Mouse (Mus musculus) lung, postnatal 0 days (tissue): ENCODE measurements around the gene Mdh1. TPM values are rescaled to one million over a fixed set of nuclear protein-coding genes. Genes with fewer than 3 reads are reported as not detected.

Source experiments
- ATAC-seq: fragments of 200-750 bp; cut with Nextera tagmentation; 2 replicates; pipeline ENCODE4 v1.8.0; 2017; ENCODE audit warnings: moderate library complexity
- DNase-seq: peaks from one replicate; pipeline ENCODE4 v3.0.0-alpha.2; 2016; ENCODE audit warnings: low spot score
- H3K27ac ChIP-seq: fragments of 300-500 bp; sonication (generic); 2 replicates; pipeline ENCODE4 v1.5.1; 2014; ENCODE audit warnings: antibody characterized with exemption, mild to moderate bottlenecking, low read length, mixed read lengths
- H3K27me3 ChIP-seq: fragments of 300-500 bp; sonication (generic); replicated peaks from 2 replicates; pipeline ENCODE4 v1.6.1; 2014; ENCODE audit warnings: low read length, mixed read lengths; ENCODE audit not compliant: insufficient read depth
- H3K36me3 ChIP-seq: fragments of 300-500 bp; sonication (generic); 2 replicates; pipeline ENCODE4 v1.6.1; 2014; ENCODE audit warnings: low read length, mixed read lengths; ENCODE audit not compliant: insufficient read depth
- H3K4me1 ChIP-seq: fragments of 300-500 bp; sonication (generic); 2 replicates; pipeline ENCODE4 v1.6.1; 2014; ENCODE audit warnings: antibody characterized with exemption, low read depth, low read length, mixed read lengths; ENCODE audit not compliant: insufficient read depth
- H3K4me2 ChIP-seq: fragments of 300-500 bp; sonication (generic); replicated peaks from 2 replicates; pipeline ENCODE4 v1.6.1; 2014; ENCODE audit warnings: low read depth, mild to moderate bottlenecking, low read length, moderate library complexity, mixed read lengths
- H3K4me3 ChIP-seq: fragments of 300-500 bp; sonication (generic); 2 replicates; pipeline ENCODE4 v1.5.1; 2014; ENCODE audit warnings: low read depth, low read length
- H3K9ac ChIP-seq: fragments of 300-500 bp; sonication (generic); replicated peaks from 2 replicates; pipeline ENCODE4 v1.6.1; 2014; ENCODE audit warnings: low read depth, mild to moderate bottlenecking
- H3K9me3 ChIP-seq: fragments of 300-500 bp; sonication (generic); 2 replicates; pipeline ENCODE4 v1.6.1; 2016; ENCODE audit warnings: low read length, mixed read lengths
- CTCF ChIP-seq: IDR thresholded peaks from 2 replicates; pipeline ENCODE4 v1.5.1; 2016; ENCODE audit warnings: antibody characterized with exemption, mild to moderate bottlenecking
- EP300 ChIP-seq: IDR thresholded peaks from 2 replicates; pipeline ENCODE4 v1.6.1; 2016; ENCODE audit warnings: antibody characterized with exemption, mild to moderate bottlenecking, control low read depth
- WGBS: fragments of 180-500 bp; shearing (Covaris S2); extraction: QIAGEN DNeasy Blood & Tissue Kit; methylation state at CpG from one replicate; pipeline ENCODE4 v1.1.7; 2014; 5-methylcytosine and 5-hydroxymethylcytosine counted together
- polyA plus RNA-seq: library from polyadenylated mRNA; unstranded; fragments of >200 nt; fragmentation: Nextera tagmentation; extraction: Ambion mirVana; gene quantifications from 2 replicates; pipeline ENCODE4 v1.2.1, GENCODE M21; 2015

Mdh1 gene
- polyA plus RNA-seq, 1 experiment from 2014 or later: 205 TPM

- H3K36me3 ChIP-seq: no peaks in the 10 kb centered on the region
- H3K9ac ChIP-seq: no peak overlapping the region
- no peaks in the 10 kb centered on the region for H3K9me3 ChIP-seq
- ATAC-seq: no peak
- DNase-seq: no peak
- WGBS: 78% methylated on average over 2 of the region's 2 CpGs
- H3K27me3 ChIP-seq: no peaks in the 10 kb centered on the region
- no peak overlapping the region for H3K4me2 ChIP-seq
- no peak overlapping the region for H3K27ac ChIP-seq
- no peaks in the 10 kb centered on the region for H3K4me1 ChIP-seq
- no peak overlapping the region for H3K4me3 ChIP-seq
- no peak for TF ChIP-seq CTCF
- TF ChIP-seq EP300: no peak
Measured at GRCm38 (mm10) chr11:21549052-21549451, 23.1 kb downstream of the Mdh1 start.

GRCm38 (mm10) chr11:21547518-21547917 is 24.6 kb downstream of the Mdh1 start:
- H3K4me2 ChIP-seq: no peak overlapping the region
- no peak overlapping the region for H3K4me3 ChIP-seq
- H3K4me1 ChIP-seq: no peaks in the 10 kb centered on the region
- no peaks in the 10 kb centered on the region for H3K9me3 ChIP-seq
- no peaks in the 10 kb centered on the region for H3K36me3 ChIP-seq
- H3K9ac ChIP-seq: no peak overlapping the region
- no peak overlapping the region for H3K27ac ChIP-seq
- H3K27me3 ChIP-seq: no peaks in the 10 kb centered on the region
- no peak for DNase-seq
- no peak for ATAC-seq
- no peak for TF ChIP-seq CTCF
- no peak for TF ChIP-seq EP300

- no peak overlapping the region for H3K9ac ChIP-seq
- H3K36me3 ChIP-seq: no peaks in the 10 kb centered on the region
- H3K27me3 ChIP-seq: no peaks in the 10 kb centered on the region
- no peak for TF ChIP-seq CTCF
- no peak for TF ChIP-seq EP300
- H3K4me1 ChIP-seq: no peaks in the 10 kb centered on the region
- ATAC-seq: no peak
- 45% methylated on average over 1 of the region's 1 CpGs for WGBS
- no peak for DNase-seq
- no peak overlapping the region for H3K4me2 ChIP-seq
- no peaks in the 10 kb centered on the region for H3K9me3 ChIP-seq
- no peak overlapping the region for H3K4me3 ChIP-seq
- H3K27ac ChIP-seq: no peak overlapping the region
Measured at GRCm38 (mm10) chr11:21546671-21547070, 25.5 kb downstream of the Mdh1 start.

GRCm38 (mm10) chr11:21545951-21546350 is 26.2 kb downstream of the Mdh1 start:
- Histone ChIP-seq H3K4me1 (no peaks in the 10 kb centered on the region), H3K27ac (no peak overlapping the region), H3K36me3 (no peaks in the 10 kb centered on the region), H3K4me2 (no peak overlapping the region), H3K27me3 (no peaks in the 10 kb centered on the region), H3K9me3 (no peaks in the 10 kb centered on the region), H3K4me3 (no peak overlapping the region), H3K9ac (no peak overlapping the region)
- ATAC-seq (no peak), DNase-seq (no peak)
- TF ChIP-seq CTCF: no peak
- no peak for TF ChIP-seq EP300

- TF ChIP-seq EP300: no peak
- TF ChIP-seq CTCF: no peak
- Histone ChIP-seq H3K4me3 (no peak overlapping the region), H3K4me1 (no peaks in the 10 kb centered on the region), H3K27me3 (no peaks in the 10 kb centered on the region), H3K4me2 (no peak overlapping the region), H3K9ac (no peak overlapping the region), H3K36me3 (no peaks in the 10 kb centered on the region), H3K27ac (no peak overlapping the region), H3K9me3 (no peaks in the 10 kb centered on the region)
- ATAC-seq (no peak), DNase-seq (no peak)
- 49% methylated on average over 2 of the region's 2 CpGs for WGBS
Measured at GRCm38 (mm10) chr11:21545021-21545420, 27.1 kb downstream of the Mdh1 start.

GRCm38 (mm10) chr11:21542731-21543130 is 29.4 kb downstream of the Mdh1 start:
- WGBS: 72% methylated on average over 5 of the region's 5 CpGs

GRCm38 (mm10) chr11:21540622-21541021 is 31.5 kb downstream of the Mdh1 start:
- no peak for TF ChIP-seq EP300
- no peak for TF ChIP-seq CTCF
- no peaks in the 10 kb centered on the region for H3K9me3 ChIP-seq
- H3K27ac ChIP-seq: no peak overlapping the region
- H3K27me3 ChIP-seq: no peaks in the 10 kb centered on the region
- WGBS: 93% methylated on average over 2 of the region's 2 CpGs
- DNase-seq (no peak), ATAC-seq (no peak)
- no peaks in the 10 kb centered on the region for H3K36me3 ChIP-seq
- H3K9ac ChIP-seq: no peak overlapping the region
- H3K4me1 ChIP-seq: no peaks in the 10 kb centered on the region
- no peak overlapping the region for H3K4me3 ChIP-seq
- H3K4me2 ChIP-seq: no peak overlapping the region

More at GRCm38 (mm10) chr11:21542731-21543130, 29.4 kb downstream of the Mdh1 start:
- Histone ChIP-seq H3K4me2 (no peak overlapping the region), H3K4me3 (no peak overlapping the region), H3K27me3 (no peaks in the 10 kb centered on the region), H3K4me1 (no peaks in the 10 kb centered on the region), H3K9ac (no peak overlapping the region), H3K27ac (no peak overlapping the region), H3K36me3 (no peaks in the 10 kb centered on the region), H3K9me3 (no peaks in the 10 kb centered on the region)
- TF ChIP-seq CTCF: no peak
- TF ChIP-seq EP300: no peak
- DNase-seq (no peak), ATAC-seq (no peak)
